Mouse (Mus musculus) left cerebral cortex, postnatal 14 days (tissue): ENCODE data around the gene Mrps18b. TPM values are rescaled to one million over a fixed set of nuclear protein-coding genes. Genes with fewer than 3 reads are reported as not detected.
A peak's percentile ranks its signal among the peaks of the same experiment; 100 is the strongest.

Source experiments
- DNase-seq, 2 experiments: peaks; one replicate each; pipeline ENCODE4 v3.0.0; 2021 to 2022; ENCODE audit warnings: low spot score in 2 of 2, mixed read lengths in 1 of 2
- intact Hi-C: fragments of 180-260 bp; cut with DNase I; formaldehyde crosslinking; loops from one replicate; pipeline ENCODE4 v1.15.1; 2025
- total RNA-seq, 2 experiments: library from RNA; stranded (reverse); gene quantifications; 2 replicates each; pipeline ENCODE4 v1.2.3; 2021

Gene Mrps18b
- total RNA-seq, 2 experiments from 2014 or later = 40.0 to 41.7 TPM

DNA sequence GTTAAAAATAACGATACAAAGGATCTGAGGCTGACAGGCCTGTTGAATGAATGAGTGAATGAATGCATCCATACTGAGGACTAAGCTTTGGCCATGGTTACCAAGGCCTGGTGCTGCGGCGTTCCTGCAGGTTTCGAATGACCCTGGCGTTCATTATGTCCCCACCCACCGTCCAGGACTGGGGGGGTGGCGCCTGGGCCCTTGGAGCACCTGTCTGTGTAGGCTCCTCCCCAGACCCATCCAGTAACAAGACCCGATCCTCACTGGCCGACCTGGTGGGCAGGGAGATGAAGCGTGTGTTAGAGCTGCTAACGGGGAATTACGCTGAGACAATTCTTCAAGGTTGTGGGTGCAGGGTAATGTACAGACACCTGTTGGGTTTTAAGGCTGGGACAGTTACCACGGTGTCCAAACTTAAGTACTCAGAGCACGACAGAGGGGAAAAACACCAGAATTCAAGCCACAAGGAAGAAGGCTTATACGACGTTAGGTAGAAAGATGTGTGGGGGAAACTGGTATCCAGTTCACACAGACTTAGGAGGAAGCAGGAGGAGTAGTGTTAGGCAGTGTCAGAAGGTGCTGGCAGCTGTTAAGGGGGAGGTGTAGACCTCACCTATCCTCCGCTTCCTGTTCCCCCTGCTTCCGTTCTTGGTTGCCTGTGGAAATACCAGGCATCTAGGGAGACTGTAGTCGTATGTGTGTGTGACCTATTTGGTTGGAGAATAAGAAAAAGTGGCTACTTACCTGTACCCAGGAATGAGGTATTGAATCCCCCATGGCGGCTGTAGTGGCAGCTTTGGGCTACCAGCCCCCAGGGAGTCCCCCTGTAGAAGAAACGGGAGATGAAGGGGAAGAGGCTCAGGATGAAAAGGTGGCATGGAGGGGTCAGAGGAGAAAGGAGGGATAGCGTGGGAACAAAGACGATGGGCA is 18.3 kb downstream of the Mrps18b start:
- DNase-seq = peak in 1 of 2 experiments; percentile 43
- intact Hi-C loops = no loop called here

DNA sequence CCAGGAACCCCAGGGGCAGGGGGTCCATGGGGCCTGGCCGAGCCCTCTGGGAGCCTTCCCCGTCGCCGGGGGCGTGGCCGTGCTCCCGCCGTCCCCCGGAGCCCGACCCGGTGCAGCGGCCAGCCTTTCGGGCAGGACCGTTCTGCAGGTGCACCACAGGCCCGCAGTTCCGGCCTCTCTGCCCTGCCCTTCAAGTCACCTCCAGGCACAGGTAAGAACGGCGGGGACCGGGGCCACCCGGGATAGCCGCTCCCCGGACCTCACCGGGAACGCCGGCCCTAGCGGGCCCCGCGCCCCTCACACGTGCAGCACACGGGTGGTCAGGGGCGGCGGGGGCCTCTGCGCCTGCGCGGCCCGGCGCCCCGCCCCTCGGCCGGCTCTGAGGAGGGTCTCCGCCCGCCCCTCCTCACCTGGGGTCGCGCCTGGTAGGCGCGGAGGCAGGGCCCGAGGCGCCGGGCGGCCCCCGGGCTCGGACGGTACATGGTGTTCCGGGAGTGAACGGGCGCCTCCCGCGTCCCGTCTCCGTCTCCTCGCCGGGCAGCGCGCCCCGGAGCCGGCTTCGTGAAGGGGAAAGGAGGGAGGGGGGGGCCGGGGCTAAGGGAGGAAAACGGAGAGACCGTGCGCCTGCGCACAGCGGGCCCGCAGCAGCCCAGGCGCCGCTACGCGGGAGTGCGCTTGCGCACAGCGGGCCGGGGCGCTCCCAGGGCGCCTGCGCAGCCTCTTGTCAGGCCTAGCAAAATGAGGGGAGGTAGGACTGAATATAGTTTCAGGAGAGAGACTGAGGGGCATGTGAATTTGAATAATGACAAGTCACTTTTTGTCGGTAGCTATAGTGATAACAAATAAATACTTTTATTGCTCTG is 19.2 kb downstream of the Mrps18b start, which contains the start of gene 2310061I04Rik:
2310061I04Rik (minus strand) TSS at position 651 of the 863 bp plus-strand sequence.
- intact Hi-C loops = no loop called here
- peak; percentile 92 to 95 for DNase-seq

DNA sequence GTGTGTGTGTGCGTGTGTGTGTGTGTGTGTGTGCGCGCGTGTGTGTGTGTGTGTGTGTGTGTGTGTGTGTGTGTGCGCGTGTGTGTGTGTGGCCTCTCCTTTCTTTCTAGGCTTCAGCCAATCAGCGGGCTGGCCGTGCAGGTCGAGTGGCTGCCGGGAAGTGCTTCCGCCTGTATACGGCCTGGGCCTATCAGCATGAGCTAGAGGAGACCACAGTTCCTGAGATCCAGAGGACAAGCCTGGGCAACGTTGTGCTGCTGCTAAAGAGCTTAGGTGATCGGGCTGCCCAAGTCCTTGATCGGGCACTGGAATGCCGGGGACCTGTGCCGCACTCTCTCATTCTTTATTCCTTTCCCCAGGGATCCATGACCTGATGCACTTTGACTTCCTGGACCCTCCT is 28.5 kb downstream of the Mrps18b start:
- intact Hi-C loops = no loop called here
- no peak for DNase-seq

DNA sequence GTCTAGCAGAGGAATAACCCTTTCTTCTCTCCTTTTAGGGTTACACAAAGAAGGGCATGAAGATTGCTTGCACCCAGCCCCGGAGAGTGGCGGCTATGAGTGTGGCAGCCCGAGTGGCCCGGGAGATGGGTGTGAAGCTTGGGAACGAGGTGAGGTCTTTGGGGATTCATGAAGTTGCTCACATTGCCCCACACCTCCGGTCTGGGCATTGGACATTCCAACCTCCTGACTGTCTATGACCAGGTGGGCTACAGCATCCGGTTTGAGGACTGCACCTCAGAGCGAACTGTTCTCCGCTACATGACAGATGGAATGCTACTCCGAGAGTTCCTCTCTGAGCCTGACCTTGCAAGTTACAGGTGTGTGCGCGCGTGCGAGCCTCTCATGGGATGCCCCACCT is 32.4 kb downstream of the Mrps18b start:
- intact Hi-C loops = no loop called here
- no peak for DNase-seq

DNA sequence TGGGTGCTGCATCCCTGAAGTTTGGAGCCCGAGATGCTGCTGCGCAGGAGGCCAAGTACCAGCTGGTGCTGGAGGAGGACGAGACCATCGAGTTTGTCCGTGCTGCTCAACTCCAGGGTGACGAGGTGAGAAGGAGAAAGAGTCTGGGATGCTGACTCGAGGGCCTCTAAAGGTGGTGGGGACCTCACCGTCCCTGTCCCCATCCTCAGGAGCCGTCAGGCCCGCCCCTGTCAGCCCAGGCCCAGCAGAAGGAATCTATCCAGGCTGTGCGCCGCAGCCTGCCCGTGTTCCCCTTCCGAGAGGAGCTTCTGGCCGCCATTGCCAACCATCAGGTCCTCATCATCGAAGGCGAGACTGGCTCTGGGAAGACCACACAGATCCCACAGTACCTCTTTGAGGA is 33.3 kb downstream of the Mrps18b start:
- intact Hi-C loops = no loop called here
- no peak for DNase-seq

DNA sequence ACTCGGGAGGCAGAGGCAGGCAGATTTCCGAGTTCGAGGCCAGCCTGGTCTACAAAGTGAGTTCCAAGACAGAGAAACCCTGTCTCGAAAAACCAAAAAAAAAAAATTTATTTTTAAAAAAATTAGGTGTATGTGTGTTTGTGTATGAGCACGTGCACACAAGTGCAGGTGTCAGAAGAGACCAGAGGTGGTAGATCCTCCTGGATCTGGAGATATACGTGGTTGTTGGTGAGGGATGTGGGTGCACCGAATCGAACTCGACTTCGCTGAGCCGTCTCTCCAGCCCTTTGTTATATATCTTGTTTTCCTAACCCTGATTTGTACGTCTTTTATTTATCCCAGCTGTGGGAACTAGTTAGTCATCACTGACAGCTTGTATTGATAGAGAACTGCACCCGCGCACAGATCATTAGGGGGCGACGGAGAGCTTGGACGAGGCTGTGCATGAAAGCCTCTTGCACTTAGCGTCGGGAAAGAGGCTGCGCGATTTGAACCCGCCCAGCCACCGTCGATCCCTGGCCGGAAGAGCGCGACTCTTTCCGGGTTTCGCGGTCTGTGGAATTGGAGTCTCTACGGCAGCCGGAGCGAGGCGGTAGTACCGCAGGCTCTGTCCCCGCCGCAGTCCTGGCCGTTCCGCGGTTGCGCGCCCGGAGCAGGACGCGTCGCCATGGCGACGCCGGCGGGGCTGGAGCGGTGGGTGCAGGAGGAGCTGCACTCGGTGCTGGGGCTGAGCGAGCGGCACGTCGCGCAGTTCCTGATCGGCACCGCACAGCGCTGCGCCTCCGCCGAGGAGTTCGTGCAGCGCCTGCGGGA is 36.7 kb downstream of the Mrps18b start, which contains the start of gene Dhx16:
Dhx16 (plus strand) TSS at position 575 of the 813 bp plus-strand sequence.
- DNase-seq = peak; percentile 96
- intact Hi-C loops = no loop called here

DNA sequence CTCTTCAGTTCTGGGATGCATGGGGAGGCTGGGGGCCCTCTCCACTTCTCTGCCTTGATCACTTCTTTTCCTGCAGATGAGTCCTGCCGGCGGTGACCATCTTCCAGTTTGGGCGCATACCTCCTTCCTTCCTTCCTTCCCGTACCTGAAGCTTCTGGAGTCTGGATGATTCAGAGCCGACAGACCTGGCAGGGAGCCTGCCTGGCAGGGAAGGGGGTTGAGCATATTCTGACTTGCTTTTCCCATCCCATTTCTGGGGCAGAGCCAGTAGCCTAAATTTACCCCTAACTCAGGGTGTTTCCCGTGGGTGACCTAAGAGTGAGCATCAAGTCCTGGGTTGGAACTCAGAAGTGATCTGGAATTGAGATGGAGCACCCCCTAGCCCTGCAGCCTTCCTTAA is 41.5 kb downstream of the Mrps18b start:
- intact Hi-C loops = loop anchor here (5.0 kb wide), 1 partner anchor 137 kb away; no protein-coding TSS in a partner anchor

DNA sequence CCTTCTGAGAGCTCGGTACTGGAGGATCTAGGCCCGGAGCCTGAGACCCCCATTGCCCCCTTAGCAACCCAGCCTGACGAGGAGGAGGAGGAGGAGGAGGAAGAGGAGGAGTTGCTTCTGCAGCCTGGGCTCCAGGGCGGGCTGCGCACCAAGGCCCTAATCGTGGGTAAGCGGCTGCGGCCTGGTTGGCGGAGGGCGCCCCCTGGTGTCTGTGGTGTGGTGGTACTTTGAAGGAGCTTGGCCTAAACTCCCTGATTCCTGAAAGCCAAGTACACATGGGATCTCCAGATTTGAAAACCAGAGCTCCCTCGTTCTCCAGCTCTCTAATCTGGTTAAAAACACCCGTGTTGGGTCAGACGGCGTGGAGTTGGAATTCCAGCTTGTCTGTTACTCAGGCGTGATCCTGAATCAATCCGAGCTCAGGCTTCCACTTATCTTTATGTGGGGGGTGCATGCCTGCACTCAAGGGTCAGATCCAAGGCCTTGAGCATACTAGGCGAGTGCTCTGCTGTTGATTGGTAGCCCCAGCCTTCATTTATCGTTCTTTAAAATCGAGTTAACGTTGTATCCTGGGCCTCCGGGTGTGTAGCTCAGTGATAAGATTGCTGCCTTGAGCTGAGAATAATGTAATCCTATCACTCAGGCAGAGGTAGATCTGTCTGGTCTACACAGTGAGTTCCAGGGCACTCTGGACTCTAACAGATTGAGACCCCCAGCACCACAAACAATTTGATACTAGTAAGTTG is 42.2 kb downstream of the Mrps18b start:
- intact Hi-C loops = loop anchor here (5.0 kb wide), 1 partner anchor 137 kb away; no protein-coding TSS in a partner anchor
- DNase-seq = peak; percentile 81 to 82

More for the DNA sequence above, 41.5 kb downstream of the Mrps18b start:
- DNase-seq = peak; percentile 44 to 63

DNA sequence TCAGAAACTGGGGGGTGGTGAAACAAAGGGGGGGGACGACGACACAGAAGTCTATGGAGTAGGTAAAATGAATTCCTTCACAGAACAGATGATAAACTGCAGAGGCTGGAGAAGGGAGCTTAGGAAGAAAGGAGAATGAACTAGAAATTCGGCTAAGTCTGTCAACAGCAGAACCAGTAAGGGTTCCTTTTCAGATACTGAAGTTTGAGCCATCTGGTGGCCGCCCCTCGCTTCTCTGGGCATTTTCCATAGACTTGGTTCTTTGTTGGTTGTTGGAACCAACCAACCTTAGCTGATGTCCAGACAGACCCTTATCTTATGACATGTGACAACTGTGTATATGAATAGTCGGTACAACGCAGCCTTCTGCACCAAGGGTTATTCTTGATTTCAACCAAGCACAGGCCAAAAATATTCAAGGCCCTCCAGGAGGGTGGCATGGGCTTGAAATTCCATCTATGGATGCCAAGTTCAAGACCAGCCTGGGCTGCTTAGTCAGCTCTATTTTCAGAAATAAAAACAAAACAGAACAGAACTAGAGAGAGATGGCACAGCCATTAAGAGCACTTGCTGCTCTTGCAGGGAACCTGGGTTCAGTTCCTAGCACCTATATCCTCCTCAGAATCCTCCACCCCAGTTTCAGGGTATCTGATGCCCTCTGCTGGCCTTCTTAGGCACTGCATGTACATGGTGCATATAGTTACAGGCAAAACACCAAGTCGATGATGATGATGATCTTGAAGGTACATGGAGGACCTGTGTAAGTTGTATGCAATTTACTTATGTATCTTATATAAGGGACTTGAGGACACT is 45.1 kb downstream of the Mrps18b start:
- DNase-seq = peak in 1 of 2 experiments; percentile 24
- intact Hi-C loops = loop anchor here (5.0 kb wide), 1 partner anchor 134 kb away; no protein-coding TSS in a partner anchor

DNA sequence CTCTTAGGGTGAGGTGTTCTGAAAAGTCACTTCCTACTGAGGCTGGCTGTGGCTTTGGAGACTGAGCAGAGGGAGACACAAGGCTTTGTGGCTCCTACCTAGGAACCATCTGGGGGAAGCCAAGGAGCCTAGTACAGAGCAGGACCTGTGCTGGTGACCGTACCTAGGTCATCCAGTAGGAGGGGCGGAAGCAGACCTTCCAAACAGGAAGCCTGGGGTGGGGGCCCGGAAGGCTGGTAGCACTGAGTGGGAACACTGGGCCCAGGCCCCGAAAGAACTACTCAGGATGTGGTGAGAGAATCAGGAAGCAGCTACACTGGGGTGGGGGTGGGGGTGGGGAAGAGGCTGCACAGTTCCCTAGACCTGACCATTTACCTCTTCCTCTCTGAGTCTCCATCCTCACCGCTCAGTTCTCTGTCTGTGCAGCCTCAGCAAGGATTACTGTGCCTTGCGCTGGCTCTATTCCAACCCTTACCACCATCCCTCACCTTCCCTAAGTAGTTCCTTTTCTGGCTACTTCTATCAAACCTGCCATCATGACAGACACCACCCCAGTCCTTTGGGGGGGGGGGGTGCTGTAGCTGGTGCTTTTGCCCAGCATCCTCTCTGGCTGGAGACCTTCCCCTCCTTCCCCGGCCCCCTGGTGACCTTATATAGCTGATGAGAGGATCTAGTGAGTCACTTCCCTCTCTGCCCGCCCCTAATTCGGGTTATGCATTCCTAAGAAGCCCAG is 45.9 kb downstream of the Mrps18b start:
- intact Hi-C loops = loop anchor here (5.0 kb wide), 1 partner anchor 133 kb away; no protein-coding TSS in a partner anchor
- peak; percentile 45 to 57 for DNase-seq

DNA sequence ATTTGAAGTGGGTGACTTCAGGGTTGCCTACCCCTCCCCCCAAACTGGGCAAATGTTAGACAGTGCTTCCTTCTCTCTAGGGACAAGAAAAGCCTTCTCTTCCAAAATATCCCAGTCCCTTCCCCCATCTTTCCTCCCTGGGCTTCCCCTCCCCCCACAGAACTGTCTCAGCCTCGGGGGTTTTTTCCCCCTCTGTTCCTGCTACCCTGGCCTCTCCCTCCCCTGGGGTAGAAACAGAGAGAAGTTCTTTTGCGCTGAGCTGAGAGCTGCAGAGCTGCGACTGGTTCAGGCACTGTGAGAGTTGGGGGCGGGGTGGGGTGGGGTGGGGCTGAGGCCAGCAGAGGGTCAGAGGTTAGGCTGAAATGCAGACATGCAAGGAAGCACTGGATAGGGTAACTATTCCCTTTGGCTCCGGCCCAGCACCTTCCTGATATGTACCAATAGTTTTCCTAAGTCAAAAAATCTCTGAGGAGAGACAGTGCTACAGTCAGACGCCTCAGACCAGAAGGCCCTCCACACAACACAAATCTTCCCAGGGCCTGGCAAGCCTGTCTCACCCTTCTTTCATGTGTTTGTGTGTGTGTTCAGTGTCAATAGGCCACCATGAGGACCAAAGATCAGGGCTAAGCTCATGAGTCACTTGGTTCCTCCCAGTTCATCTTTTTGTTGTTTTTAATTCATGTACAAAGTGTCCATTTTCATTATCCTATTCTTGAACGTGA is 46.7 kb downstream of the Mrps18b start:
- intact Hi-C loops = loop anchor here (5.0 kb wide), 1 partner anchor 132 kb away; no protein-coding TSS in a partner anchor
- peak in 1 of 2 experiments; percentile 19 for DNase-seq

DNA sequence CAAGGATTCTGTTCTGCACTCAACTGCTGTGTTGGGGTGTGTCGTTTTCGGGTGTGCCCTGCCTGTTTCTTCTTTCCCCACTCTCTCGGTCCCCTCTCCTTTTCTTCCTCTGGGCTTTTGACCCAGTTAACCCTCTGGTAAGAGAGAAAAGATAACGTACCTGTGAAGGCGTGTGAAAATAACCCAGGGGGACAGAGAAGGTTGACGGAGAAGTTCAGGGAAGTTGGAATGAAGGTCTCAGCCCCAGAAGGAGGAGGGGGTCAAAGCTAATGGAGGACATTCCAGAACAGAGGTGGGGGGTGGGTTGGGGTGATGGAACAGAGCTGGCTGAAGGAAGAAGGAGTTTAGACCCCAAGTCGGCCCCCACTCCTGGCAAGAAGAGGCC is 47.2 kb downstream of the Mrps18b start:
- intact Hi-C loops = no loop called here
- DNase-seq = no peak

DNA sequence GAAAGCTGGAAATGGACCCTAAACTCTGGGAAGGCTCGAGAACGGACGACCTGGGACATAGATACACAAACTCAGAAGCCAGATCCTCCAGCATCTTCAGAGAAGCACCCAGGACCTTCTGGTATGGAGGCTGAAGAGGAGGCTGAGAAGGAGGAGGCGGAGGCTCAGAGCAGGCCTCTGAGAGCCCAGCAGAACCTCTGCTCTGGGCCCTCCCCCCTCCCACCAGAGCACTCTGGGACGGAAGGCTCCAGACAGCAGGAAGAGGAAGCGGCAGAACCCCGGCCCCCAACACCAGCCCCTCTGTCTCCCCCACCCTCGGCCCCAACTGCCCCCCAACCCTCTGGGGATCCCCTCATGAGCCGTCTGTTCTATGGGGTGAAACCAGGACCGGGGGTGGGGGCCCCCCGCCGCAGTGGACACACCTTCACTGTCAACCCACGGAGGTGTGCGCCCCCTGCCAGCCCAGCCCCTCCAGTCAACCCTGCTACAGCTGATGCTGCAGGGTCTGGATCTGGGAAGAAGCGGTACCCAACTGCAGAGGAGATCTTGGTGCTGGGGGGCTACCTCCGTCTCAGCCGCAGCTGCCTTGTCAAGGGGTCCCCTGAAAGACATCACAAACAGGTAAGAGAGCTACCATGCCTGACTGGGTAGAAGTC is 47.9 kb downstream of the Mrps18b start:
- intact Hi-C loops = no loop called here
- DNase-seq = no peak

DNA sequence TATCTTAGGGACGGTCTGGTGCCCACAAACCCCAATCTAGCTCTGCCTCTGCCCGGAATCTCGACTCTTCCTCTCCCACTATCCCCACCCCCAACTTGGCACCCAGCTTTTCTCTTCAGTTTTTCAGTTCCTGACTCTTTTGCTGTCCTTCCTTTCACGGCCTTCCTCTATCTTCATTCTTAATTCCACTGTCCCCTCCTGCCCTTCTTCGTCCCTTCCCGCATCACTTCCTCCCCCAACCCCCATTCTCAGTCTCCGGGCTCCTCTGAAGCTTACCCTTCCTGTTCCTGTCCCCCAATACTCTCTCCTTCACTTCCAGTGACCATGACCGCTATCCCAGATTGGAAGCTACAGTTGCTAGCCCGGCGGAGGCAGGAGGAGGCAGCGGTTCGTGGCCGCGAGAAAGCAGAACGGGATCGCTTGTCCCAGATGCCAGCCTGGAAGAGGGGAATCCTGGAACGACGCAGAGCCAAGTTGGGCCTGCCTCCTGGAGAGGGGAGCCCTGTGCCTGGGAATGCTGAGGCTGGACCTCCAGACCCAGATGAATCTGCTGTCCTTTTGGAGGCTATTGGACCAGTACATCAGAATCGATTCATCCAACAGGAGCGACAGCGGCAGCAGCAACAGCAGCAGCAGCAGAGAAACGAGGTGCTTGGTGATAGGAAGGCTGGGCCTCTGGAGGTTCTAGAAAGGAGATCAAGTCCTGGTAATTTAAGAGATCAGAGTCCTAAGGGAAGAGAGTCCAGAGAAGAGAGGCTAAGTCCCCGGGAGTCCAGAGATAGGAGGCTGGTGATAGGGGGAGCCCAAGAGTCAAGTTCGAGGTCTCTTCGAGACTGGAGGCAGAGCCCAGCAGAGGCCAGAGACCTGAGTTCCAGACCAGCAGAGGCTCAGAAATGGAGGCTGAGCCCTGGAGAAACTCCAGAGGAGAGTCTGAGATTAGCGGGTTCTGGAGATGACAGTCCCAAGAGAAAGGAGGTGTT is 49.0 kb downstream of the Mrps18b start:
- intact Hi-C loops = loop anchor here (2.0 kb wide), 1 partner anchor 30 kb away; no protein-coding TSS in a partner anchor
- DNase-seq = no peak
